Mouse (Mus musculus) CD8-positive naive resting alpha-beta T cell, adult 2 months (primary cell): Measurements from ENCODE around the gene Ocln.

ENCODE experiments used
- DNase-seq, 2 experiments: peaks; one replicate each; pipeline ENCODE4 v3.0.0; 2022; ENCODE audit warnings: low read depth in 2 of 2, low spot score in 2 of 2

Gene Ocln

GRCm38 (mm10) chr13:100552369-100553041 lies at the start of gene Ocln:
Gene Ocln, minus strand, starts transcription at chr13:100552718.
- no peak for DNase-seq

GRCm38 (mm10) chr13:100601034-100601433 lies 48.5 kb upstream of the Ocln start:
- no peak for DNase-seq

DNA sequence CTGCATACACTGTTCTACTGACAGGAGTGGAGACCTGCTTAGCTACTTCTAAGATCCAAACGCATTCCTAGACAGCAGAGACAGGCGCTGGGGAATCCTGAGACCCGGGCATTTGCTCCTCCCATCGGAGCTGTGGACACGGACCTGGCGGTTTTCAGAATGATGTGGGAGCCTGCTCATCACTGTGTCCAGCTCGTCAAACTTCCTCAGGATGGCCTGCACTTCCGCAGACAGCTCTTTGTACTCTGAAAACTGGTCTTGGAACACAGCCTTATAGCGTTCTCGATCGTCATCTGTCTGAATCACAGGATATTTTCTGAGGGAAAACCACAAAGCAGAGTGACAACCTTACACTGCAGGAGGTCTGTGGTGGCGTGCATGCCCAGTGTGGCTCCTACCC lies 47.8 kb upstream of the Ocln start:
- no peak for DNase-seq

DNA sequence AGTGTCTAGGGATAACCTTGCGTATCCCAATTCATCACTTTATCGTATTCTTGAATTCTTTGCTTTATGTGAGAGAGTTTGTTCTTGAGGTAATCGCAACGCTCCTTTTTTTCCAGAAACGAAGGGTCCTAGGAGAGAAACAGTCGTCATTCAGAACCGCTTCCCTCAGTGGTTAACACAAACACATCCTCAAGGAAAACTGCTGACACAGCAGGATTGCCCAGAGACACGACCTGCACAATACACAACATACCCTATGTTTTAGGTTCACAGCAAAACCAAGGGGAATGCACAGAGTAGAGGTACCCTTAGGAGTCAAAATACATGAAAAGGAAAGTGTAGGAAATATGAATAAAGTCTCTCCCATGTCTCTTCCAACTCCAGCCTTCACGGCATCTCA lies 44.8 kb upstream of the Ocln start:
- DNase-seq = no peak

DNA sequence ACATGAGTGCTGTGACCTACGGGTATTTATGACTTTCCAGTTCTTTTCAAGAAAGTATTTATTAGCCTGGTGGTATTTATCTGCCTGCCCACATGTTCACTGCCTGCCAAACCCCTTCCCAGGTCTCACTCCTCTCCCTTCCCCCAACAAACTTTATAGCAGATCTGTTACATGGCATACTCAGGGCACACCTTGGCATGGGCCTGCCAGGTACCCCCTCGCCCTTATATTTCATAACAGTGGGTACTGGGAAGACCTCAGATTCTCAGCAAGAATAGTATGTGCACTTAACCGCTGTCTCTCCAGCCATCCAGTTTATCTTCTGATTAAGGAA lies 43.0 kb upstream of the Ocln start:
- no peak for DNase-seq

DNA sequence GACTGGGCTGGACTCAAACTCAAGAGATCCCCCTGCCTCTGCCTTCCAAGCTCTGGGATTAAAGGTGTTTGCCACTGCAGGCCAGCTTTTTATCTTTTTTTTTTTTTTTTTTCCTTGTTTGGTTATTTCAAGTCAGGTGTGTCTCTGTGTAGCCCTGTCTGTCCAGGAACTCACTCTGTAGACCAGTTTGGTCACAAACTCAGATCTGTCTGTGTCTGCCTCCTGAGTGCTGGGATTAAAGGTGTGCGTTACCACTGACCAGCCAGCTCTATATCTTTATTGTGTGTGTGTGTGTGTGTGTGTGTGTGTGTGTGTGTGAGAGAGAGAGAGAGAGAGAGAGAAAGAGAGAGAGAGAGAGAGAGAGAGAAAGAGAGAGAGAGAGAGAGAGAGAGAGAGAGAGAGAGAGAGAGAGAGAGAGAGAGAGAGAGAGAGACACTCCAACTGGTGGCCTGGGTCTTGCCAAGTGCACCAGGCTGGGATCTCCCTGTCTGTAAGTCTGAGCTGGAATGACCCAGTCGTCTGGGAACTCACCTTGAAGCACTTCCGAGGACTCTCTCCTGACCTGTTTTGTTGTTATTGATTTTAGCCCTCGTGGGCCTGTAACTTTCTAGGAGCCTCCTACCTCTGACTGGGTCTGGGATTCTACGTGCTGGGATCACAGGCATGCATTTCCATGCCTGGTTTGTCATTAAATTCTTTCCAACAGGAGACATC lies 42.5 kb upstream of the Ocln start:
- no peak for DNase-seq

DNA sequence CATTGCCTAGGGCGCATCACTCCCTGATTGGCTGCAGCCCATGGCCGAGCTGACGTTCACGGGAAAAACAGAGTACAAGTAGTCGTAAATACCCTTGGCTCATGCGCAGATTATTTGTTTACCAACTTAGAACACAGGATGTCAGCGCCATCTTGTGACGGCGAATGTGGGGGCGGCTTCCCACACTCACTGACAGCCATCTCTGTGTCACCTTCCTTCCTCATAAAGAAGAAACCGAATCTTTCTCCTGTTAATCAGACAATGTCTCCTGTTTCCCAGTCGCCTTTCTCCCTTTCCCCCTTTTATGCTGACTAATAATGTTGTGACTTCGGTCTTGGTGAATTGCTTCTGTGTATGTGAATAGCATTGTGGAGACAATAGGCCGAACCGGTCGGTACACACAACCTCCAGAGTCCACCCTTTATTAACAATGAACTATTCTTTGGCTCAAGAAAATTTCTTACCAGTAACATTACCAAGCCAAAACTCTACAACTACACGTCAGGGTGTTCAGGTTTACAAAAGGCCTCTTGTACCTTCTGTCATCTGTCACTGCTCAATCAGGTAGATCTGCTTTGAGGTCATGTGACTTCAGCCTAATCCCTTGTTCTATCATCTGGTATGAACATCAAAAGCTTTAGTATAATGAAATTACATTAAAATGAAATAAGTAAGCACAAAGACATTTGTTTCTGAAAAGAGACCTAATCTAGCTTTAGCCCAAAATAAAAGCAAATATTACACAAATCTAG lies 41.7 kb upstream of the Ocln start:
- DNase-seq = peak; percentile 32 to 42

DNA sequence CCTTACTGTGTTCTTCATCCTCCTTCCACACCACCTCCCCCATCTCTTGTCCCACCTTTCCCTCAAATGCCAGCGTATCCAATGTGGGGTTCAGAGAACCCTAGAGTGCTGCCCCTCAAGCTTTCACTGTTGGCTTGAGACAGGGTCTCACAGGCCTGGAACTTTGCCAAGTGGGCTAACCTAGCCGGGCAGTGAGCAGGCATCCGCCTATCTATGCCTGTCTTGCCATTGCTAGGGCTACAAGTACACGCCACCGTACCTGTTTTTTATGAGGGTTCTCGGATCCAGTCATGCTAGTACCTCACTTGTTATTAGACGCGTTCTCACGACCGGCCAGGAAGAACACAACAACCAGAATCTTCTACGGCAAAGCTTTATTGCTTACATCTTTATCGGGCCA lies 36.1 kb upstream of the Ocln start:
- DNase-seq = no peak

- DNase-seq = no peak
Observed at GRCm38 (mm10) chr13:100582144-100582543, 29.6 kb upstream of the Ocln start.

GRCm38 (mm10) chr13:100581701-100582100 lies 29.2 kb upstream of the Ocln start:
- no peak for DNase-seq

GRCm38 (mm10) chr13:100579951-100580350 lies 27.4 kb upstream of the Ocln start:
- no peak for DNase-seq

DNA sequence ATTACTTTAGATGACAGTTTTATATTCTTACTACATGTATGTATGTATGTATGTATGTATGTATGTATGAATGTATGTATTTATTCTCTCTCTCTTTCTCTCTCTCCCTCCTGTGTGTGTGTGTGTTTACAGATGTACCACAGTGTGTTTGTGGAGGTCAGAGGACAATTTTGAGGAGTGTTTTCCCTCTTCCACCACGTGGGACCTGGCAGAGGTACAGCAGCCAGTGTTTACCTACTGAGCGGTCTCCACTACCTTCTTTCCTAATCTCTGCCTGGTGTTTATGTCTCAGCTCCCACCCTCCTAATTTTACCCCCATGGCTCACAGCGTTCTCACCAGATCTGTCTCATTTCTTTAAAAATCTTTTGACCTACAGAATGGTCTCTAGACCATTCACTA lies 26.7 kb upstream of the Ocln start:
- no peak for DNase-seq

GRCm38 (mm10) chr13:100575950-100576349 lies 23.4 kb upstream of the Ocln start:
- DNase-seq = no peak

DNA sequence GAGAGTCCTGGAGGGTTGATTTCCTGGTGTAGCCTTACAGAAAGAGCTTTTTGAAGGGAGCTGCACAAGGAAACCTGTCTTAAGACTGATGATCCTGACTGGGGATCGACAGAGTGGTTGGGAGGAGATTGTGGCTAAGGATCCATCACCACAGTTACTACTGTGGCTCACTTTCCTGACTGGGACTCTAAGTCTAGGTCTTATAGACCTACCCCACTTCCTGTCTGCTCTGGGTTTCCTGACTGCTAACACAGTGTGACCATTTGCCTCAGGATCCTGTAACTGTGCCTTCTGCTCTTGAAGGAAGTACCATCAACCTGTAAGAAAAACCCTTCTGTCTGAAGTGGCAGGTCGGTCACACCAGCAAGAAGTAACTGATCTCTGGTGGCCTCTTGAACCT lies 18.2 kb upstream of the Ocln start:
- no peak for DNase-seq

DNA sequence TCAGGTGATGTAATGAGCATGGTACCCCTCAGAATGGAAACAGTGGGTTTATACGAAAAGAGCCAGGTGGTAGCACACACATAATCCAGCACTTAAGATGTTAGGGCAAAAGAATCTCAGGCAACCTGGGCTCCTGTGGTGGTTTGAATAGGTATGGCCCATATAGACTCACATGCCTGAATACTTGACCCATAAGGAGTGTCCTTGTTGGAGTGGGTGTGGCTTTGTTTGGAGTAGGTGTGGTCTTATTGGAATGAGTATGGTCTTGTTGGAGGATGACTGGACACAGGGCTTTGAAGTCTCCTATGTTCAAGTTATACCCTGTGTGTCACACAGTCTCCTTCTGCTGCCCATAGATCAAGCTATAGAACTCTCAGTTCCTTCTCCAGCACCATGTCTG lies 15.8 kb upstream of the Ocln start:
- no peak for DNase-seq

DNA sequence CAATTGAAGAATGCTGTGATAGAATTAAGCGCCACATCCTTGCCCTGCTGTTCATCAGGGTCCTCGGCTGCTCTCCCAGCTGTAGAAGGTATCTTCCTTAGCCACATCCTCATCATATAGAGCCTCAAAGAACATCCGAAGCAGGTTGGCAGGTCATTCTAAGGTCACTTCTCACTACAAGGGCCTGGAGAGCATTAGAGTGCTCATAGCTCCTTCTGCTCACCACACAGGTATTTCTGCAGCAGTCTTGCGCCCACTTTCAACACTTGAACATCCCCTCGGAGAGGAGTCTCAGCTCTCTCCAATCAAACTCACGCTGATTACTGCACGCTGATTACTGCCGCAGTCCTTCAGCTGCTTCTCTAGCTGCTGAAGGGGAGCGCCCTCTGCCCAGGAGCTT lies 6.9 kb upstream of the Ocln start:
- DNase-seq = no peak

DNA sequence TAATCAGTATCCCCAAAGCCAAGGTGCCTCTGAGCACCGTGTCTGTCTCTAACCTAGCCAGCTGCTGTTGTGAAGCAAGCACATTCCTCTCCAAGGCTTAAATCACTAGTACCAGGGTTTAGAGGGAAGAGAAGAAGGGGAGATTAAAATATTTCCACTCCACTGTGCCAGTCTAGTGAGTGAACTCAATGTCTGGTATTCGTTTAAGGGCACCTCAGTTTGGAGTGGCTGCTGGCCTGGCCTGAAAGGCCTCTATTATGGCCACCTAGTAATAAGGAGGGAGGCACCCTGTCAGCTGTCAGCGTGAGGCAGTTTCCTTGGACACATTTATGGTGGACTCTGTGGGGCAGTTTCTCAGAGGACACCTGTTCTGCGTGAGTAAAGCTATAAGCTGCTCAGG lies 4.5 kb upstream of the Ocln start:
- no peak for DNase-seq

DNA sequence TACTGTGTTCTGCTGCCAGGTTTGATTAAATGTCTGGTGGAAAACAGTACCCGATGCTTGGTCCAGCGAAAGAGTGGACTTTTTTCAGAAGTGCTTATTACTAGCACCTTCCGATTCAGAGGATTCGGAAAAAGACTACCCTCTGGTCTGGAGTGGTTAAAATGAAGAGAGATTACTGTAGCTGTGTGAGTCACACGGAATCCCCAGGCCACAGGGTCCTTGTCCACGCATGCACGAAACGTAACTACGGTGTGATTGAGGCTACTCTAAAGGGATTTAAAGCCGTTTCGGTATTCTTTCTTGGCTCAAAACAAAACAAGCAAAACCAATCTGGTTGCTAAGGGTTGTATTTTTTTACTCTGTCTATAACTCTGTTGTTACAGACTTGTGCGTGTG lies 522 bp upstream of the Ocln start:
- DNase-seq = no peak

DNA sequence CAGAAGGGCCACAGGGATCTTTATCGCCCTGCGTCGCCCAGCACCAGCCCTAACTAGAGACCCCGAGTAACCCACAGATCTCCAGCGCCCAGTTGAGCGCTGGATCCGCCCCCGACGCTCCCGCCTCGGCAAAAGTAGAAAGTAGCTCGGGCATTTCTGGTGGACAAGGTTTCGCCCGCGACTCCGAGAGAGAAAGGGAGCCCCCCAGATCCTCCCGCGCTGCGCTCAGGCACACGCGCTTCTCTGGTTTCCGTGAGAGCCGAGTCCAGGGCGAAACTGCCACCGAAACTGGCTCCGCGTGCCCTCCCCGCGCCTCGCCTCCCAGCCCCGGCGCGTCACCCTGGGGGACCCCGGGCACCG lies 529 bp downstream of the Ocln start:
- DNase-seq = no peak

DNA sequence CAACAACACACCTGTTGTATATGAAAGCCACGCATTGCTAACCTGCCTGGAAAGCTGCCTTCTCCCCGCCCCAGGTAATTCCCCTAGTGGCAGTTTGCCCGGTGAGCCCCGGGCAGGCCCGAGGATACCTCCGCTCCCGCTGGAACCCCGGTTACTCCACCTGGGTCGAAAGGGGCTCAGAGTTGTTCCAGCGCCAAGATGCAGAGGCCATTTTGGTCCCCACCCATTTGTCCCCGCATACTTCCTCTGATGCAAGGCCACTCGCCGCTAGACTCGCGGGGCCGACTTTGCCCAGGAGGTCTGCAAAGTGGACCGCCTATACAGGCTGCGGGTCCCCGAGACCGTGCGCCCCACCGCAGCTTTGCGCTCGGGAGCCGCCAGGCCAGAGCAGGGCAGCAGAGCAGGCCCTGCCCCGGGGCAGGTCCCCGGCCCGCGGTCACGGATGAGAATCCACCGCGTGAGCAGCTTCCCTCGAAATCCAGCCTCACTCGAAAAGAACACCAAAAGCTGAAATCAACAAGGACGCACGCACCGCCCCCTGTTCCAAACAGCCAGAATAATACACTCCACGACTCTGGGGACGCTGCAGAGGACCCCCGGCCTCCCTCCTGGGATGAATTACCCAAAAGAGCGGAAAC lies 1.0 kb downstream of the Ocln start:
- DNase-seq = no peak

GRCm38 (mm10) chr13:100547269-100547668 lies 5.2 kb downstream of the Ocln start:
- DNase-seq = no peak

DNA sequence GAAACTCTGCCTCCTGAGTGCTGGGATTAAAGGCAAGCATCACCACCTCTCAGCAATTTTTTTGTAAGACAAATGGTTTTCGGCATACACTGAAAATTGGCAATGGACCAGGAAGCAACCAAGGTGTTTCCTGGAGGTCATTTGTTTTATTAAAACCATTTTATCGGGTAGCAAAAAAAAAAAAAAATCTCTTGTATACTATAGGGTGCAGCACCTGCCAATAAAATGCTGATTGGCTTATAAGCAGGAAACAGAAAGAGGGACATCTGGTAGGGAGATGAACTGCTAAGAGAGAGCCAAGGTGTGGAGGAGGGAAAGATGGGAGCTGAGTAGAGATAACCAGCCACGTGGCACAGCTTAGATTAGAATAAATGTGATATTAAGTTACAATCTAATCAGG lies 7.0 kb downstream of the Ocln start:
- no peak for DNase-seq
